Mouse (Mus musculus) kidney, postnatal 36 days (tissue): ENCODE data around the gene Klra5.
"Not testable (repeated sequence)": the region's sequence is repeated elsewhere in the genome, so short reads cannot be mapped to it uniquely, and the experiment has no call there.

ENCODE experiments used
- DNase-seq, 2 experiments: peaks; one replicate each; pipeline ENCODE4 v3.0.0; 2021 to 2022; ENCODE audit warnings: mixed read lengths in 2 of 2

The Klra5 gene

GRCm38 (mm10) chr6:129917476-129917946, at the start of gene Klra5:
TSS of gene Klra5 (minus strand) at chr6:129917650.
- DNase-seq, result not testable (repeated sequence)

GRCm38 (mm10) chr6:129916996-129917395, 454 bp downstream of the Klra5 start:
- DNase-seq, result no peak

GRCm38 (mm10) chr6:129882525-129882924, 34.9 kb downstream of the Klra5 start:
- no peak for DNase-seq

- DNase-seq, result no peak
Observed at GRCm38 (mm10) chr6:129876549-129876948, 40.9 kb downstream of the Klra5 start, which contains the start of gene Klra17. TSS of gene Klra17 (minus strand) at chr6:129876672.

GRCm38 (mm10) chr6:129862349-129862748, 55.1 kb downstream of the Klra5 start, which contains the start of gene Gm17631:
TSS of gene Gm17631 (plus strand) at chr6:129862649.
- DNase-seq, result not testable (repeated sequence)
